Mouse (Mus musculus) gastrocnemius, postnatal 25 days (tissue): ENCODE results near the gene Neb. TPM values are rescaled to one million over a fixed set of nuclear protein-coding genes. Genes with fewer than 3 reads are reported as not detected.

ENCODE experiments used
- DNase-seq: peaks from one replicate; pipeline ENCODE4 v3.0.0; 2022
- total RNA-seq, 2 experiments: library from RNA; stranded (reverse); gene quantifications; 1 replicate in 1 of 2; 2 replicates in 1 of 2; pipeline ENCODE4 v1.2.3; 2021

Neb gene
- total RNA-seq, 2 experiments from 2014 or later = 4,872 to 5,741 TPM

- no peak for DNase-seq
These were observed 71.6 kb downstream of the Neb start for GRCm38 (mm10) chr2:52306635-52307034.

DNA sequence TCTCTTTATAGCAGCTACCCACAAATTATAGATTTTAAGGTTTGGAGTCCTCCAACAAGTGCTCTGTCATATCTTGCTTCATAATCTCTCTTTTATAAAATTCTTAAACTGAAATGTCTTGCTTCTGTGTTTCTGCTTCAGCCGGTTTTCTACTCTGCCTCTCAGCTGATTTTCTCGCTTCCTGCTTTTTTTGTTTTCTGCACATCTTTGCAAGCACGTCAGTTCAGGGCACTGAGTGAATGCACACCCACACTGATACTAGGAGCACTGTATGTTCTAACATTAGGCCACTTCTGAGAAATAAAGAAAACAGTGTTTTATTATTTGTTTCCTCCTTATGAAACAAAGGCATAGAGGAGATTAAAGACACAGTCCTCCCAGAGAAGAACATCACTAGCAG is 73.7 kb downstream of the Neb start:
- DNase-seq = no peak

- no peak for DNase-seq
These were observed 74.9 kb downstream of the Neb start for GRCm38 (mm10) chr2:52303405-52303804.

DNA sequence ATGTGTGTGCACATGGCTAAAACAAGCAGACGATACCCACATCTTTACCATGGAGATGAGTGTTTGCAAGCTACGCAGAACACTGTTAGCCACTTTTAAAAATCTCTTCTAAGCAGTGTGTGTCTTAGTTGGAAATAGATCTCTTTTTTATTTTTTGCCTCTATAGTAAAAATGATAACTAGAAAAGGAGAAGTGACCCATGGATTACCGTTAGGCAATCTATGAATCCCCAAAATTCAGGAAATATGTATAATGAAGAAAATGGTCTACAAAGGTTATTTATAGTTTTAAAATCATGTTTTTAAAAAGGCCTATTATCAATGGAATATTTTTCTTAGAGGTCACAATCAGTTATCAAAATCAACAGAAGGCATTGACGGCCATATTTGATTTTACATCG is 80.3 kb downstream of the Neb start:
- DNase-seq = no peak

DNA sequence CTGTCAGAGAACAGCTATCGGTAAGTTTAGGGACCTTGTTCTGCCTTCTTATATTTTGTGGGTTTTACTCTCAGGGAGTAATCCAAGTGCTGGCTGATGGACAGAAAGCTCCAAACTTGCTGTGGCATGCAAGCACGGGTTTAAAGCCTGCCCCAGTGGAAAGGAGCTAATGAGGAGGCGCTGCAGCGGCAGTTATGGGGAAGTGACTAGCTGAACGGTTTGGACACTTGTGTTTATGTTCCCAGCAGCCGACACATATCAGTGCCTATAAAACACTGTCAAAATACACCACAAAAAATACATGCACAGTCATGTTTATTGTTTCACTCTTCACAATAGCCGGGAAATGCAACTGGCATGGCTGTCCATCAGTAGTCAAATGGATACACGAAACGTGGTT is 81.5 kb downstream of the Neb start:
- DNase-seq = no peak

DNA sequence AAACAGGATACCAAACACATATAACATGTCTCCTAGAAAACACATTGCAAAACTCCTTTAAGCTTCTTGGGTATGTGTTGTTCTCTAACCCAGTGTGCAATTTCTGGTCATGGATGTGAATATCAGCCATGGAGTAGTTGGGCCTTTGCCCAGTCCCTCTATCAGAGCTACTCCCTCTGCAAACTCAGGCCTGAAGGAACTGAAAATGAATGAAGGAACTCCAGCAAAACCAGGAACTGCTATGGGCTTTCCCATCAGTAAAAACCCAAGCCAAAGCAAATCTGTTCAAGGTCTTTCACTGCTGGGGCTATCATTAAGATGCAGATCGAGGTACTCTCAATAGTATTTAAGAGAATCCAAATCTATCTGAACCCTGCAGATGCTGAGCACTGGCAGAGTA is 90.8 kb downstream of the Neb start:
- no peak for DNase-seq

GRCm38 (mm10) chr2:52286421-52286820 is 91.9 kb downstream of the Neb start:
- no peak for DNase-seq

DNA sequence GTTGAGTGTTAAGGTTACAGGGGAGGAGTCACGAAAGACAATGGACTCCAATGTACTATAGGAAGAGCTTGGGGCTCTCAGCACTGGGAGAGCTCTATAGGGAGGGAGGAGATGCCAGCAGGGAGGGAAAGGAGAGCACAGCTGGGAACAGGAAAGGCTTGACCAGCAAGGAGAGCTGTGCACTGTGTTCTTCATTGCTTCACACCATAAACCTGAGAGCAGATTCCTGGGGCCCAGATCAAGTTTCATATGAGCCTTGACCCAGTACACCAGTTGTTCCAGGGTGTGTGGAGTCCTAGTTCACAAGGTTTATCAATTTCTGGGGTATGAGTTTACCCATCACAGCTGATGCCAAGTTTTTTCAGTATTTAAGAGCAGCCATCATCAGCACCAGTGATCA is 106.1 kb downstream of the Neb start:
- DNase-seq = peak; percentile 42

DNA sequence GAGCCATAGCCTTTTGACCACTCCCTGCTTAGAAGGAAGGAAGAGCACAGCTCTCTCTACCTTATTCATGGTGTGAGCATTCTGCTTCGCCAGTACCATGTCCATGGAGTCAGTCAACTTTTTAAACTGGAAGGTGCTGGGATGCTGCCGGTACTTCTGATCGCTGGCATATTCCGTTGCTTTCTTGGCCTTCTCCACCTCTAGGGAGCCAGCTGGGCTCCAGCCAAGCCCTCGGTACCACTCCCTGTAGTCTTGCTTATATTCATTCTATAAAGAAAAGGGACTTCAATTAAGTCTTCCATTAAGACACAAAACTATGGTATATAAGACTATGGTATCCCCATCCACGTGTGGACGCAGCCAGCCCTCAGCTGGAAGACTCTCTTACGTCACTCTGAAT is 107.4 kb downstream of the Neb start:
- DNase-seq = no peak

DNA sequence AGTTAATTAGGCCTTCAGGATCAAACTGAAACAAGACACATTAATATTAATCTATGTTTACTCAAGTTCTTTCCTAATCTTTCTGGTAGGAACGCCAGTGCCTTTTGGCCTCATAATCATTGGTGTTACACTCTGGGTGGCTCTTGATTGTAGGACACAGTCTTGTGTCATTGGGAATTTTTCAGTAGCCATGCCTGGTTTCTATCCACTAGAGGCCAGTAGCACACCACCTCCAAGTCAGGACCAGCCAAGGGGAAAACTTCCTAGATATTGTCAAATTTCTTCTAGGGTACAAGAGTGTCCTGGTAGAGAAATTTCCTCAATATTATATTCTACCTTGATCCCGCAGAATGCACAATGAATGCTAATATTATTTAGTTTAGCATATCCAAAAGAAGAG is 116.1 kb downstream of the Neb start:
- no peak for DNase-seq

DNA sequence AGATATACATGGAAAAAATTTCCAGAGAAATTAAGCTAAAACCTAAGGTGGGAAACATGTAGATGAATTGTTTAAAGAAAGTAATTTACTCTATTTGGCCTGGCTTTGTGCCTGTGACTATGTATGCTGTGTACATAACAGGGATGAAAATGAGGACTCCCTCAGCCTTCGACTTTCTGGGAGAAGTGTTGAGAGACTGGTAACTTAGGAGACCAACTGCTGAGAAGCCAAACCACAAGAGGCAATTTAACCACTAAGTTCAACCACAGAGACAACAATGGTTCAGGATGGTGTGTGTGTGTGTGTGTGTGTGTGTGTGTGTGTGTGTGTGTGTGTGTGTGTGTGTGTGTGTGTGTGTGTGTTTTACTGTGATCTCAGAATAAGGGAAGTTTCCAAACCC is 126.2 kb downstream of the Neb start:
- DNase-seq = no peak

DNA sequence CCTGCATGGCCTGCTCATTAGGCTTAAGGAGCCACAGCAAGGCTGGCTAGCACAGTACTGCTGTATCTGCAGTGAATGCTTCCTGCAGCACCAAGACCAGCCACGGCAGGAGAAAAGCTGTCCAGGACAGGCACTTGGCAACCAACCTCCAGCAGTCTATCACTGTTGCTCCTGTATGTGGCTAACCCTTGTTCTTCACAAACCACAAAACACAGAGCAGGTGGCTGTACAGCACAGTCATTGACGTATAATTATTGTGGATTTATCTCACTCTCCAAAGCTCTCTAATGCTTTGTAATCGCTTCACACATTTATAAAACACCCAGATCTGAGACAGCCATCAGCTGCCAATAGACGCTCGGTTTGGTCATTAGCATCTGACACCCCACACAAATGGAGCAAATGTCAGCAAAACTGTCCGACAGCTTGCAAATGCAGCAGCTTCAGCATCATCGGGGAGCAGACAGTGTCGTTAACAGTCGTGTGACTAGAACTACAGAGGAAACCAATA is 129.9 kb downstream of the Neb start:
- no peak for DNase-seq

- DNase-seq = no peak
These were observed 133.2 kb downstream of the Neb start for GRCm38 (mm10) chr2:52245091-52245490.

GRCm38 (mm10) chr2:52242691-52243090 is 135.6 kb downstream of the Neb start:
- no peak for DNase-seq

- peak; percentile 41 for DNase-seq
These were observed 140.4 kb downstream of the Neb start for GRCm38 (mm10) chr2:52237892-52238291.

DNA sequence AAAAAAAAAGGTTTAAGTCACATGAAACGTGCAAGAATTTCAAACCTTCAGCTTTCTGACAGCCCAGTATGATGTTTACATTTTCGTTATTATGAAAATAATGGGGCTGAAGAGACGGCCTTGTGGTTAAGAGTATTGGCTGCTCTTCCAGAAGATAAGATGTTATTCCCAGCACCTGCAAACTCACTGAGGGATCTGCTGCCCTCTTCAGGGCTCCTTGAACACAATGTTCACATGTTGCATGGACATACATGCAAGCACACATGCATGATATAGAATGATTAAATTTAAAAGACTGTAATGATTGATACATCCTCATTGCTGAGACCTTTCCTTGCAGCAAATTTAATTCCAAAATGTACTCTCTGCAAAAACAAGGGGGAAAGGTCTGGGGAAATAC is 150.7 kb downstream of the Neb start:
- no peak for DNase-seq

GRCm38 (mm10) chr2:52224366-52224765 is 153.9 kb downstream of the Neb start:
- no peak for DNase-seq

- DNase-seq = no peak
These were observed 158.2 kb downstream of the Neb start for GRCm38 (mm10) chr2:52220074-52220473.

GRCm38 (mm10) chr2:52215945-52216344 is 162.3 kb downstream of the Neb start:
- DNase-seq = no peak

DNA sequence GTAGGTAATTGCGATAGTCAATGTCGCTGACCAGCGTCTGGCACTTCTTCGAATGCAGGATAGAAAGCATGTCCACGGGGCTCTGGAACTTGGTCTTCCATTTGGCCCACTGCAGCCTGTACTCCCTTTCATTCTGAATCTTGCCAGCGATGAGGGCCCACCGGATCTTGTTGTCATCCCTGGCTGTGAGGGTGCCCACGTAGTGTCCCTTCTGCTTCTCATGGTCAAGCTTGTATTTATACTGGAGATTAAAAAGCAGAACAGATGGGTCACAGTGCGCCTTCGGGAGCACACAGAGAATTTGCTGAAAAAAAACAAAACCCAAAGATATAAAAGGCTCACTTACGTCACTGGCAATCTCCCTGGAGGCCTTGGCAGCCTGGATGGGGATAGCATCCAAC is 165.7 kb downstream of the Neb start:
- DNase-seq = no peak

DNA sequence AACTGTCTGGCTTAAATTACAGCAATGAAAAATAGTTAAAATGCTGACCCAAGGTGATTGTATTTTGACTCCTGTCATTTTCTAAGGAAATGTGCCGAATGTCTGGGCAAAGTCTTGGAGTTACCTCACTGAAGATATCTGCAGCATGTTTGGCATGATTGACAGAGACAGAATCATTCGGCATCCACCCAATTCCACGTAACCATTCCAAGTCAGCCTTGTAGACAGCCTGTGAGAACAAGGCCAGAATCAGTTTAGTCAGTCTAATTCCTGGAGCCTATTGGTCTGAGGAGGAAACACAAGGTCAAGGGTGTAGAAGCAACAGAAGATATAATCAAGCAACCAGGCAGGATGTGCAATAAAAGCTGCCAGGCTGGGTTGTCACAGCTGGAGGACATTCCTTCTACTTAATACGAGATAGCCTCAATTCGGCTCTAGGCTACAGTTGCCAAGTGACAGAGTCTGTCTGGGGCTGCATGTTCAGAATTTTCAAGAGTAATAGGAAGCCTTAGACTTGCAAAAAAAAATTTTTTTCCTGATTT is 166.8 kb downstream of the Neb start:
- DNase-seq = no peak

- DNase-seq = no peak
These were observed 167.6 kb downstream of the Neb start for GRCm38 (mm10) chr2:52210685-52211084.

- DNase-seq = no peak
These were observed 173.3 kb downstream of the Neb start for GRCm38 (mm10) chr2:52204992-52205391.

DNA sequence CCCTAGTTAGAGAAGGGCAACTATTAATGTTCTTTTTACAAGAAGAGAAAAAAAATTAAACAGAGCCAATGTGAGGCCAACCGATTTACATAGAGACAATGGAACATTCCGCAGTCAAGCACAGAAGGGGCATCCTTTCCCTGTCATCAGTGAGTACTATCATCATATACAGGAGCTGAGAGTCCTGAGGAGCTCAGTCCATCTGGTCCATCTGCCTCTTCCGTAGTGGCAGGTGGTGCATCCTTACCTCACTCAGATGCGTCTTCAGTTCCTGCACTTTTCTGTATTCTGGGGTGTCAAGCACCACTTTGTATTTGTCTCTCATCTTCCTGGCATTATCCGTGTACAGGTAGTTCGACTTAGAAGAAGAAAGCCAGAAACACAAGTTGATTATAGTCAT is 184.6 kb downstream of the Neb start:
- no peak for DNase-seq

- no peak for DNase-seq
These were observed 198.6 kb downstream of the Neb start for GRCm38 (mm10) chr2:52179678-52180077.
